Mouse (Mus musculus) ES-Bruce4 (cell line): Measurements from ENCODE around the gene Tat.

ENCODE experiments used
- CTCF ChIP-seq: IDR thresholded peaks from one replicate; pipeline ENCODE4 v1.8.1; 2011; ENCODE audit warnings: low read depth, low read length
- EP300 ChIP-seq: IDR thresholded peaks from 2 replicates; pipeline ENCODE4 v1.6.1; 2011; ENCODE audit warnings: low read depth, low read length; ENCODE audit not compliant: insufficient read depth
- POLR2A ChIP-seq: IDR thresholded peaks from one replicate; pipeline ENCODE4 v1.8.1; 2011; ENCODE audit warnings: low read length; ENCODE audit not compliant: insufficient read depth

DNA sequence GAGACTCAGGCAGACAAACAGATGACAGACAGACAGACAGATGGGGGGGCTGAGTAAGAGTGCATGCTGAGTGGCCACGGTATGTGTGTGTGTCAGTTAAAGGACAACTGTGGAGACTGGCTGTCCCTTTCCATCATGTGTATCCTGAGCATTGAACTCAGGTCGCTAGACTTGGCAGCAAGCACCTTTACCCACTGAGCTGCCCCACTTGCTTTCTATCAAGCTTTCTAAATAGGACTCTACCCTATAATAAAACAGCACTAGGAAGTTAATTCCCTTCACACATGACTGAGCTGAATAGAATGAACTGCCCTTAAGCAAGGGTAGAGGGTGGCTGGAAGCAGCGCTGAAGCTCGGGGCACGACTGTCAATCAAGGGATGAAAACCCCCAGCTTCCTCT, 1.9 kb downstream of the Tat start:
- TF ChIP-seq CTCF (no peak), EP300 (no peak), POLR2A (no peak)
